Mouse (Mus musculus) spleen, postnatal 4 days (tissue): ENCODE data around the gene Lrpprc.

ENCODE experiments used
- DNase-seq, 2 experiments: peaks; one replicate each; pipeline ENCODE4 v3.0.0; 2022; ENCODE audit warnings: low spot score in 2 of 2

The Lrpprc gene

DNA sequence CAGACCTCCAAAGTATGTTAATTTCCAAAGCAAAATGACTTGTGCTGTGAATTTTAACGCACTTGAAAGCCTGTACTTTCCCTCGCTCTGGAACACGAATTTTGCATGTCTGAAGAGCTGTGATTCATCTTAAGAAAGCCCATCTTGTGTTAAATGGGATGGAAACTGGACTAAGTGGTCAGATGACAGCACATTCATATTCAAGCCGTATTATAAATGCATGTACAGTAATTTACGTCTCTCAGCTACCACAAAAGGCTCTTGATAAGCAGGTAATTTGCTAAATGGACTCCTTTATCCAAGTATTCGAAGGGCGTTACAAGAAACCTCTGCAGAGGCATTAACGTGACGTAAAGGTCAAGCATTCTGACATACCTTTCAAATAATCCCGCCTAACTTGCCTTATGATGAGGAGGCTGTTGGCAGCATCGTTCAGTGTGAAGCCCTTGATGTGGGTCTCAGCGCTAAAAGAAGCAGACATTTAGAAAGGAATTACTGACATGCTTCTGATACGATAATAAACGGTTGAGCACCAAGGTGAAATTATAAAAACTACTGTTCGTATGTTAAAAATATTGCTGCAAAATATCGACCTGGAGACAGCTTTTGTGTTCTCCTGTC, 74.2 kb downstream of the Lrpprc start:
- DNase-seq = no peak

GRCm38 (mm10) chr17:84714930-84715329, 75.7 kb downstream of the Lrpprc start:
- DNase-seq = no peak

- DNase-seq = no peak
These were observed 76.9 kb downstream of the Lrpprc start for GRCm38 (mm10) chr17:84713563-84714164.

GRCm38 (mm10) chr17:84709403-84709851, 81.2 kb downstream of the Lrpprc start:
- no peak for DNase-seq

GRCm38 (mm10) chr17:84708818-84709217, 81.8 kb downstream of the Lrpprc start:
- DNase-seq = no peak

DNA sequence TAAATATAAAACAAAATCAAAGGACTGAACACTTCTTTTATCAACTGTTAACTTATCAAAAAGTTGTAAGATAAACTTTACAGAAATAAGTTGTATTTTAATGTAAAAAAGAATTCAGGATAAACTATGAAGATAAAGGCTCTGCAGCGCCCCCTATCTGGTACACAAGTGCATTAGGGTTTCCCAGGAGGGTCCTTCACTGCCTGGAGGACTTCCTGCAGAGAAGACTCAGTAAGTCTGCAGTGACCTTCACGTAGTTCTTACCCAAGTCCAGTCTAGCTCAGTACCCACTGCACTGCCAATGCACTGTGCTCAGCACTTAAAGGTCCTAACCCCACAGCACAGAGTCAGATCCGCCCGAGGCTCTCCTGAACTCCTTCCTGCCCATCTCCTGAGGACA, 83.2 kb downstream of the Lrpprc start:
- DNase-seq = no peak

DNA sequence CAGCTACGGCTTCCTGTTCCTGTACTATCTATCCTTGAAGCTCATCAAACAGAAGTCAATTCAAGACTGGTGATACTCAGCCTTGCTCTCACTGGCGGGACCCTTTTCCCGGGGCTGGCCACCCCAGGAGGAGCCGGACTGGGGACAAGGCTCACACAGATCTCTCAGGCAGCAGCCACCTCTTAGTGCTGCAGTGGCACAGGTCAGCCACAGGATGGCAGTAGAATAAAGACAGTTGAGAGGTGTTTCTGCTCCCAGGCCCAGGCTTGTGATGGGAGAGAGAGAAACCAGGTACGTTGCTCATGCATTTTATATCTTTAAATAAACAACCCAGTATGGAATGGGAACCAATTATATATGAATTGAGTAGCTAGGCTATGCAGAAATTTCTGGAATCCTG, 91.9 kb downstream of the Lrpprc start:
- DNase-seq = peak; percentile 38 to 73

DNA sequence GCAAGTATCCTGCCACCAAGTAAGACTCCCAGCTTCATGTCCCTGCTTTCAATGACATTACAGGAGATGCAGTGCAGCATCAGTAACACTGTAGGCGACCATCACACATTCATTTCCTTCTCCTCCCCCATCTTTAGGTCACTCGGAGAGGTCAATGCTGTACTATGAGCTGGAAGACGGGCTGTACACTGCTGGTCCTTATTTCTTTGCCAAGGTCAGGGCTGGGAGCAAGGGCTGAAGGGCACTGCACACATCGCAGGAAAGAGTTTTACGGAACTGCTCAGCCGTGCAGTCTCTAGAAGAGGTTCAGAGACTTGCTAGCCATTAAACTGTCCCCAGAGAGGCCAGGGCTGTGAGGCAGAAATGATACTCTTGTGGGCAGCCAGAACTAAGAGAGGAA, 94.1 kb downstream of the Lrpprc start:
- no peak for DNase-seq

DNA sequence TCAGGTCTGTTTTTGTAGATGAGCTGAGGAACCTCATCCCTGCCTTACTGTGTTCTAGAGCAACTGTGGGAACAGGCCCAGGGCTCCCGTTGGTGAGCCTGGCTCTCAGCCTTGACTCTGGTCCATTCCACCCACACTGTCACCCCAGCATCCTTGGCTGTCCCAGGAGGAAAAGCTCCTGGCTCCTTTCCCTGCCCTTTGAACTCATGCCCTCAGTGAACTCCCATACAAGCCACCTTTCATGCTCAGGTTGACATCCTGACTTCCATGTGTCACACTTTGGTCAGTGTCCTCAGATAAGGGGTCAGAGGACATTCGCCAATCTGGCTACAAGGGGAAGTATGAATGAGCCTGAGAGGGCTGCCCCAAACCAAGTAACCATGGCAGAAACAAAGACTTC, 96.8 kb downstream of the Lrpprc start:
- no peak for DNase-seq

DNA sequence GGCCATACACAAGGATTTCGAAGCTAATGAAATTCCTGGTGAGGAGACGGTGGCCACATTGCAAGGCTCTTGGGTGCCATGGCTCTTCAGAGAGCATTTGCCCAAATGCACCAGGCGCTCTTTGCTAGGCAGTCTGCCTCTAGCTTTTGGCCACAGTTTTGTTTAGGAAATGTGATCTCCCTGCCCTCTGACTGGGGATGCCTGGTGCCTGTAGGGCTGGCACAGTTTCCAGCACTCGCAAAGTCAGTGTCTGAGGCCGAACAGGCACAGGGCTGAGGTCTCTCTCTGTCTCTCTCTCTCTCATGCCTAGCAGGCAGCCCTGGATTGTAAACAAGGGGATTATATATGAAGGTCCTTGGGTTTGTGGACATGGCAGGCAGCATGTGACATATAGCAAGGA, 100.5 kb downstream of the Lrpprc start:
- DNase-seq = no peak

DNA sequence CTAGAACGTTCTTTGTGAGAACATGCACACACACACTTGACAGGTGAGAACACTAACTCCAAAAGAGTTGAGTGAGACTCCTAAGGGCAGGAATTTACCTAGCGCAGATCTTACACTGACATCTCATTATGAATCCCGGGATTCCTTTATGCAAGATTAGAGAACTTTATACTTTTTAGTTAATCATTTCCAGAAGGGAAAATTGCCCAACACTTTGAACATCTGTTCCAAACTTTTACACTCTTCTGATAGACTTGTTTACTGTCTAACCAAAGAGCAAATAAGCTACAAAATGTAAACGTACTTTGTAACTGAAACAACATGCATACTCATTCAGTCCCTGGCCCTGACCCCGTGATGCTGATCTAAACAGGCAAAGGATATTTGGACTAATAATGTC, 101.3 kb downstream of the Lrpprc start:
- DNase-seq = no peak

- DNase-seq = no peak
These were observed 101.8 kb downstream of the Lrpprc start for GRCm38 (mm10) chr17:84688834-84689233.

- DNase-seq = no peak
These were observed 102.6 kb downstream of the Lrpprc start for GRCm38 (mm10) chr17:84687994-84688393.

GRCm38 (mm10) chr17:84685286-84685685, 105.3 kb downstream of the Lrpprc start:
- DNase-seq = no peak

GRCm38 (mm10) chr17:84684284-84684683, 106.3 kb downstream of the Lrpprc start:
- no peak for DNase-seq

DNA sequence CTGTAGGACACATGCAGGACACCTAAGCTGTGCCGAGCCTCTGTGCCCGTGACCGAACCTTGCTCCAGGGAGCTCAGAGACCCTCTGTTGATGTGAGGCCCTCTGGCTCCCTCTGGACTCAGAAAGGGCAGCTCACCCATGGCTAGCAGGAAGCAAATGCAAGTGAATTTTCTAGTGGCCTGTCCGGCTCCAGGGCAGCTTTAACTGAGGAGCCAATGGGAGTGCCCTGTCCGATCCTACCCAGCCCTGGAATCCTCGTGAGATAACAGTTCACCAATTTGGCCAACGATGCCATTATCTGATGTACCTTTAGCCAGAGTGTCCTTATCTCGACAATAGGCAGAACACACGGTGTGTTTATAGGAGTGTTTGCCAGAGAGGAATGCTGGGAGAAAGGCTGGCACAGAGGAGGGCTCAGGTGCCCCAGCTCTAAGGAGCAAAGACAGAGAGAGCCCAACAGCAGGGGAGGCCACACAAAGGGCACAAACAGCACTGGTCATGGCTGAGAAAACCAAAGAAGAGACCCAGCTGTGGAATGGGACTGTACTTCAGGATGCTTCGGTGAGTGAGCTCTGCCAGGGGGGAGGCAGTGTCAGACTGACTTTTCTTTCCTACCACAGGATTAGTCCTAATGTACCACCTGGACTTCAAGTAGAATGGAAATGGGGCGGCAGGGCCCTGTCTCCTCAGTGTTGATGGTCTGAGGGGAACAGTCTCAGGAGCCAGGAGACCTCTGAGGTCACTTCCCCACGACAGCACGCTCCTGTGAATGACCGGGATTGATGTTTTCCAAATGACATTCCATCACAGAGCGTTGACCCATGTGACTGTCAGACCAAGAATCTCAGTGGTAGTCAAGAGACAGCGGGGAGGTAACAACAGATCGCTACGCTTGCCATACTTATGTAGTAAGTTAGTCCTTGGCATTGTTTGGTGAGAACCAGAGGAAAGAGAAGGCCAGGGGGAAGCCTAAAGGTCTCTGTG, 107.6 kb downstream of the Lrpprc start, which contains the start of gene Abcg5:
Gene Abcg5, minus strand, starts transcription at position 278 of the 984 bp plus-strand sequence.
- DNase-seq = no peak

DNA sequence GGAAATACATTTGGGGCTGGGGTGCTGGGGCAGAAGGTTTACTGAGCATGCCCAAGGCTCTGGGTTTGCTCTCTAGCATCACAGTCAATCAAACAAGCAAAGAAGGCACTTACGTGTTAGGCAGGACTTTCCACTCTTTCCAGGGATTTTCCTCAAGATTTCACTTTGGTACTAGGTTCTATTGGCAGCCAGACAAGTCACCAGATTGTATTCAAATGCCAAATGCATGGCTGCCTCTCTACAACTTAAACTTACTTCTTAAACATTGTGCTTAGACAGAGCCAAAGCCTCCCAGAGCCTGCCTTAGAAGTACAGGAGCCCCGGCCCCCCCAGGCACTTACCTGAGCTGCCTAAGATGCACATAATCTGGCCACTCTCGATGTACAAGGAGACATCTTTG, 108.9 kb downstream of the Lrpprc start:
- no peak for DNase-seq

- DNase-seq = no peak
These were observed 113.0 kb downstream of the Lrpprc start for GRCm38 (mm10) chr17:84677595-84677994.

GRCm38 (mm10) chr17:84675951-84676366, 114.6 kb downstream of the Lrpprc start, which contains the start of gene Abcg8:
Gene Abcg8 (plus strand): TSS chr17:84676302.
- DNase-seq = no peak

- DNase-seq = no peak
These were observed 115.4 kb downstream of the Lrpprc start for GRCm38 (mm10) chr17:84675204-84675603.

DNA sequence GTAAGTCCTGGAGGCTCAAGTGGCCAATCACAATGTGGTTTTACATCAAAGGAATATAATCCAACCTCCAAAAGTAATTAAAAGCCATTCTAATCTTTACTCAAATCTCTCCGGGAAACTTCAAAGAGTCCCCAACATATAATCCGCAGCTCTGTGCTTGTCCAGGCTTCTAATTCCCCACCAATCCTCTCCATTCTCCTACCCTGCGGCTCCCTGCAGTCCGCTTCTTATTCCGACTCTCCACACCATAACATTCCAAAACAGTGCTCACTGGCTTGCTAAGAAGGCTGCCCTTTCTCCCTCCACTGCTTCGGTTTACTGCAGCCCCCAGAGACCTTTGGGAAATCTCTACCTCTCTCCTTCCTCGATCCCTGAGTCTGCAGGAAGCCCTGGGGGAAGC, 116.5 kb downstream of the Lrpprc start:
- no peak for DNase-seq
